Mouse (Mus musculus) layer of hippocampus, postnatal 36 days (tissue): ENCODE results near the gene Syk. TPM values are rescaled to one million over a fixed set of nuclear protein-coding genes. Genes with fewer than 3 reads are reported as not detected.

Source experiments
- DNase-seq, 2 experiments: peaks; one replicate each; pipeline ENCODE4 v3.0.0; 2022
- total RNA-seq, 2 experiments: library from RNA; stranded (reverse); gene quantifications; 2 replicates each; pipeline ENCODE4 v1.2.3; 2021

Gene Syk
- total RNA-seq, 2 experiments from 2014 or later = 2.9 to 3.8 TPM

- no peak for DNase-seq
Measured at GRCm38 (mm10) chr13:52600015-52600643, 17.2 kb downstream of the Syk start.

- no peak for DNase-seq
Measured at GRCm38 (mm10) chr13:52602752-52603151, 19.8 kb downstream of the Syk start.

- no peak for DNase-seq
Measured at GRCm38 (mm10) chr13:52603704-52604349, 20.9 kb downstream of the Syk start.

GRCm38 (mm10) chr13:52605006-52605405 is 22.0 kb downstream of the Syk start:
- no peak for DNase-seq

GRCm38 (mm10) chr13:52605911-52606310 is 22.9 kb downstream of the Syk start:
- DNase-seq = no peak

GRCm38 (mm10) chr13:52606656-52607275 is 23.8 kb downstream of the Syk start:
- no peak for DNase-seq

- no peak for DNase-seq
Measured at GRCm38 (mm10) chr13:52607964-52608363, 25.0 kb downstream of the Syk start.

GRCm38 (mm10) chr13:52610463-52610862 is 27.5 kb downstream of the Syk start:
- no peak for DNase-seq

- no peak for DNase-seq
Measured at GRCm38 (mm10) chr13:52613266-52613665, 30.3 kb downstream of the Syk start.

- no peak for DNase-seq
Measured at GRCm38 (mm10) chr13:52615085-52615484, 32.1 kb downstream of the Syk start.

GRCm38 (mm10) chr13:52617096-52617714 is 34.2 kb downstream of the Syk start:
- no peak for DNase-seq

GRCm38 (mm10) chr13:52618592-52618991 is 35.6 kb downstream of the Syk start:
- DNase-seq = no peak

GRCm38 (mm10) chr13:52619482-52619881 is 36.5 kb downstream of the Syk start:
- no peak for DNase-seq

- peak; percentile 51 to 52 for DNase-seq
Measured at GRCm38 (mm10) chr13:52624038-52624437, 41.1 kb downstream of the Syk start.

GRCm38 (mm10) chr13:52628602-52629001 is 45.6 kb downstream of the Syk start:
- DNase-seq = peak; percentile 32 to 37

- DNase-seq = no peak
Measured at GRCm38 (mm10) chr13:52631624-52632023, 48.7 kb downstream of the Syk start.

- no peak for DNase-seq
Measured at GRCm38 (mm10) chr13:52635484-52635883, 52.5 kb downstream of the Syk start.

- no peak for DNase-seq
Measured at GRCm38 (mm10) chr13:52636176-52636748, 53.3 kb downstream of the Syk start.

- no peak for DNase-seq
Measured at GRCm38 (mm10) chr13:52646566-52646965, 63.6 kb downstream of the Syk start.

GRCm38 (mm10) chr13:52647996-52648712 is 65.2 kb downstream of the Syk start:
- DNase-seq = no peak

- no peak for DNase-seq
Measured at GRCm38 (mm10) chr13:52649791-52650418, 66.9 kb downstream of the Syk start.
